Mouse (Mus musculus) olfactory bulb, adult 2 months (tissue): ENCODE measurements at regions not wholly inside any gene's neighbourhood (a gene's known extent, or its start where the extent isn't known, plus 50 kb on each side); places are given as distances from the start of the nearest gene placed in this dataset.

ENCODE experiments used
- CTCF ChIP-seq: fragments of 200-500 bp; IDR thresholded peaks from 2 replicates; pipeline ENCODE4 v1.5.1; 2012; ENCODE audit warnings: low read depth, mild to moderate bottlenecking, low read length, moderate library complexity; ENCODE audit not compliant: insufficient read depth
- POLR2A ChIP-seq: fragments of 200-500 bp; IDR thresholded peaks from 2 replicates; pipeline ENCODE4 v1.6.1; 2012; ENCODE audit warnings: mild to moderate bottlenecking, low read depth, low read length, moderate library complexity; ENCODE audit not compliant: insufficient read depth

DNA sequence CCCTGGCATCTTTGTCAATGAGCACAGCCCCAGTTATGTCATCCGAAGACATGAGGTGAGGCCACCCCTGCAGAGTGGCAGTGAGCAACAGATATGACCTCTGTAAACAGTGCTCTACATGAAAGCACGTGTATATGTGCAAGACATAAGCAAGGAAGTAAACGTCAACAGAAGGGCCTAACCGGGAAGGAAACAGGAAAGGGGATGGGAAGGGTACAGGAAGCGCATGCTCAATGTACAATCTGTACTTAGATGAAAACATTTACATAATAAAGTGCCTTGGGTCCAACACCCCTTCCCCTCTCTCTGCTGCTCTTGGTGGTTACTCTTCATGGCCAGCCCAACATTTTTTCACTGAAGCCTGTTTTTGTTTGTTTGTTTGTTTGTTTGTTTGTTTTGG lies 143.3 kb upstream of the St6galnac5 start:
- TF ChIP-seq POLR2A (no peak), CTCF (no peak)
